Mouse (Mus musculus) liver, adult 2 months (tissue): Measurements from ENCODE around the gene Sipa1l1.

Experiments
- CTCF ChIP-seq: fragments of 200-500 bp; IDR thresholded peaks from 2 replicates; pipeline ENCODE4 v1.5.1; 2011; ENCODE audit warnings: low read depth, low read length, control low read depth
- POLR2A ChIP-seq: fragments of 200-500 bp; IDR thresholded peaks from 2 replicates; pipeline ENCODE4 v1.6.1; 2011; ENCODE audit warnings: low read length, control low read depth; ENCODE audit not compliant: insufficient read depth; ENCODE audit errors: extremely low read depth

DNA sequence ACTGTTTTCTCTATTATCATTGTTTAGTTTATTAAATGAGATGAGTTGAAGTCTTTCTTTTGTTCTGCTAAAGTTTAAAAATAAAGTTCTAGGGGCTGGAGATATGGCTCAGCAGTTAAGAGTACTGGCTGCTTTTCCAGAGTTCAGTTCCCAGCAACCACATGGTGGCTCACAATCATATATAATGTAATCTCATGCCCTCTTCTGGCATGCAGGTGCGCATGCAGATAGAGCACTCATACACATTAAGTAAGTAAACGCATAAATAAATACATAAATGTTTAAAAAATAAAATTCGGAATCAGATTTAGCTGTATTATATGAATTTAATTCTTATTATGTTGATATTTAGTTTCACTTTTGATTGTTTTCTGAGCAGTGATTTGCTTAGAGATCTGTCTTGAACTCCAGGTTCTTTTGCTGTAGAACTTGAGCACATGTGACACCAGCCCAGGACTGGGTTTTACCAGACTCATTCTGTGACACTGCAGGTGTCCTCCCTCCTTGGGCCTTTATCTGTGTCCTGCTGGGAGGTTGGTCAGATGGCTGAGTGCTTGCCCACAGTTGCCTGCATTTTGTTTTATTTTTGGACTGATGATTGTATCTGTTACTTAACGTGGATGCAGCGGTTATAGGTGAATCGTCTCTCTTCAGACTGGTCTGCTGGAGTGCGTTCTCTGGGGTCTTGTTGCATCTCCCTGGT is 124.6 kb downstream of the Sipa1l1 start:
- TF ChIP-seq CTCF: no peak
- no peak for TF ChIP-seq POLR2A
